Mouse (Mus musculus): ENCODE measurements at regions not wholly inside any gene's neighbourhood (a gene's known extent, or its start where the extent isn't known, plus 50 kb on each side); places are given as distances from the start of the nearest gene placed in this dataset.
"Not testable (repeated sequence)": the region's sequence is repeated elsewhere in the genome, so short reads cannot be mapped to it uniquely, and the experiment has no call there.

DNA sequence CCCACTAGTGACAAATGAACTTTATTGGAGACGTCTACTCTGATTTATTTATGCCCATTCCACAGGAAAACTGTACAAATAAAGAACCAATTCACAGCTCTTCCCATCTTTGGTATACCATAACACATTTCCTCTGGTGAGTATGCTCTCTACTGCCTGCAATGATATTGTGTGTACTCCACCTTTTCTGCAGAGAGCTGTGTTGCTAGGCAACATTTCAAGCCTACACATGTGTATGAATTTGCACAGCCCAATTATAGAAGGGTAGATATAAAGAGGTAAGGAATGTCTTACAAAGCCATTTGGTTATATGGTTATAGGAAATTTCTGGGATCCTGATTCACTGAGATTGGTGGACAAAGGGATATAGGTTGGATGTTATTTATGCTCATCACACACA is 227.4 kb downstream of the 4931408C20Rik start:
- in situ Hi-C loops (cut with MboI; ENCODE audit: unreplicated experiment in 2 of 2) = loop anchor here in 1 of 2 experiments (25.0 kb wide), 1 partner anchor 423 kb away; no protein-coding TSS in a partner anchor

- in situ Hi-C loops (cut with MboI; ENCODE audit: unreplicated experiment in 2 of 2) = no loop called here
Measured at GRCm38 (mm10) chr1:26426383-26426782, 260.9 kb downstream of the 4931408C20Rik start.

GRCm38 (mm10) chr1:26387938-26388897 is 299.0 kb downstream of the 4931408C20Rik start:
- in situ Hi-C loops (cut with MboI; ENCODE audit: unreplicated experiment in 2 of 2) = no loop called here

DNA sequence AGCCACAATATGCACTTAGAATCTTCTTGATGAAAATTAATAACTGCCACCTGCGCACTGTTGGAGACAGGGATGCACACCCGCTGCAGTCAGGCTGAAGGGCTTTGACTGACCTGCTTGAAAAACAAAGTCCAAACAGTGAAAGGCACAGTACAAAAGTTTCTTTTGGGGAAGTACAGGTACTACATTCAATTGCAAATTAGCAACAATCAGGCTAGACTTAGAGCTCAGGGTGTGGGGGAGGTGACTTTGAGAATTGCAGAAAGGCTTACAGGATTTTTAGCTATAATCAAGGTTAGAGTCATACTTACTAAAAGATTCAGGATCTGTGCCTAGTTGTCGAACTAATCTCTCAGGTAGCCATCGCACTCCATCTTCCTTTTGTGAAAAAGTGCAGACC is 346.7 kb downstream of the 4931408C20Rik start:
- in situ Hi-C loops (cut with MboI; ENCODE audit: unreplicated experiment in 2 of 2) = no loop called here

DNA sequence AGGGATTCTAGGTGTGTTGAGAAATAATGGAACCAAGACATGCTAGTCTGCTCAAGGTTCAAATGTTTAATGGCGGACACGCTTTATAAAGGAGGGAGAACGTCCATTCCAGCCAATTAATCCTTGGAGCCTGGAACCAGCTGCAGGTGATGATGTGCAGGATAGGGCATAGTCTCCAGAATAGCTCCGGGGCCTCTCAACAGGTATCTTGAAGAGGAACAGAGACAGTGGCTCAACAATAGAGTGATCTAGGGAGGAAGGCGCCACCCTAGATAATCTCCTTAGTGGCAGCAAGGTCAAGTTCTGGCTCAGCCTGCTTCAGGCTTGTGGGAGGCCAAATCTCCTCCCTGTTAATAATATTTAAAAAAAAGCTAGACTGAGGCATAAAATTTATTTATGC is 347.4 kb downstream of the 4931408C20Rik start:
- in situ Hi-C loops (cut with MboI; ENCODE audit: unreplicated experiment in 2 of 2) = not testable (repeated sequence)

DNA sequence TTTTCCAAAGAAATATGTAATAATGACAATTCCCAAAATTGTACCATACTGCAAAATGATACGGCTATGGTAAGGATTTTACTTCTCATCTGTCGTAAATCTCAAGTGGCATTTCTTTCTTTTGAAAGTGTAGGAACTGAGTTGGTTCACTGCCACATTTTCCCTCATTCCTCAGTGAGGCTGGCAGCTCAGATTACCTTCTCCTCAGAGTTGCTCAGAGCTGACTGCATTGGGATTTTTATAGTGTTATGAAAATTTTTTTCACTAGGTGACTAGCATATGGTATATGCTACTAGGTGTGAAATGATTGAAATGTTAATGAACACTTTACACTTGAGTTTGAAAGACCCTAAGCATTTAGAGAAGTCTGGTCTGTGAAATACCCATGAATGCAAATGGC is 397.7 kb downstream of the 4931408C20Rik start:
- in situ Hi-C loops (cut with MboI; ENCODE audit: unreplicated experiment in 2 of 2) = no loop called here

GRCm38 (mm10) chr1:26282885-26283613 is 404.2 kb downstream of the 4931408C20Rik start:
- in situ Hi-C loops (cut with MboI; ENCODE audit: unreplicated experiment in 2 of 2) = no loop called here

DNA sequence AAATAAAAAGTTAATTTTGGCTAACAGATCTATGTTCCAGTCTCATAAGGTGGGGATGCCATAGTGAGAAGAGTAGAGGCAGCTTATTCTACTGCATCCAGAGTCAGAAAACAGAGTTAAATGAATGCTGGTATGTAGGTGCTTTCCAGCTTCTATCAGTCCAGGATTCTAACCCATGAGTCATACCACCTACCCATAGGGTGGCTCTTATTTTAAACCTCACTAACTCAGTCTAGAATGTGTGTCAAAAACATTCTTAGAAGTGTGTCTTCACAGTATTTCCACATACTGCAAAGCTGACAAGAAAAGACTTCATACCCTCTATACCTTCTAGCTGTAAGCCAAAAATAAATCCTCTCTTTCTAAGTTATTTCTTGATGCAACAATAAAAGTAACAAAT is 410.7 kb downstream of the 4931408C20Rik start:
- in situ Hi-C loops (cut with MboI; ENCODE audit: unreplicated experiment in 2 of 2) = no loop called here

DNA sequence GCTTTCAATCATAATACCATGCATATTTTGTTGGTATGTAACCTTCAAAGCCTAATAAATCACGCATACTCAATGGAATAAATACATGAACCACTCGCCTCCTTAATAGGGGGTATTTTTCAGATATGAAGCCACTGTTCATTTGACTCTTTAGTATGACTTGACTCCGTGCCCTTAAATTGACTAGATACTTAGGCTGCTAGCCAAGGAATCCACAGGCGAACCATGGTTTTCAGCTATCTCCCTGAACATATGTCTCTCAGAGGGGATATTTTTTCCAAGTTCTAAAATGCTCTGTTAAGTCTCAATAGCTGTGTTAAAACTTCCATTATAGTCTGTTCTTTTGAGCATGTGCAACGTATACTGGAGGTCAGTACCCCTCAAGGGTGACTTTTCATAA is 413.8 kb upstream of the Adgrb3 start:
- in situ Hi-C loops (cut with MboI; ENCODE audit: unreplicated experiment in 2 of 2) = loop anchor here (10.0 to 25.0 kb wide), 2 partner anchors 159 to 181 kb away; no protein-coding TSS in a partner anchor

DNA sequence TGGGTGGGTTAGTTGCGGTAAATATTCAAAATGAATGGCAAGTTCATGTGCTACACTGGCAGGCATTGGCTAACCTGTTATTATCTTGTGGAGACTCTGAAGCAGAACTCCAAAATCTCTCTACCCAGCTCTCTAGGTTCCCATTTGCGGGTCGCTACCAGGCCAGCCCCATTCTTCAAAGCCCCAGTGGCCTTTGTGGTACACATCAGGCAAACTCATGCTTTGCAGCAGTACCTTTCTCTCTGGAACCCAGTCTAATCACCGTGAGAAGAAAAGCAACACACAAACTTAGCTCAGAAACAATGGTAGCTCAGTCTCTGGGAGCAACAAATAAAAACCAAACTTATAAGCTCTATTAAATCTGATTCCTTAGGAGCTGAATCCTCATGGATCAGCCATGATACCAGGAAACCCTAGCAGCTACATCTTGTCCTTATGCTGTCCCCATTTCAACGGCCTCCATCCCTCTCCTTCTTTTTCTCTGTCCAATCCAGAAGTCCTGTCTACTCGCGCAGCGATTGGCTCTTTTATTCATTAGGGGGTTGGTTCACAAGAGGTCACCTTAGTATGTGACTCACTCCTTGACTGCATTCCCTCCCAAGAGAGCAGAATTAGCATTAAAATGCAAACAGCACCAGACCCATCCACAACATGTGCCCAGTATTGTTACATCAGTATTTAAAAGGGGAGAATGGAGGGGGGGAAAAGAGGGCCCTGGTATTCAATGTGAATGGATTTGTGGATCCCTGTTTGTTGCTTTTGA is 400.0 kb upstream of the Adgrb3 start:
- in situ Hi-C loops (cut with MboI; ENCODE audit: unreplicated experiment in 2 of 2) = loop anchor here in 1 of 2 experiments (25.0 kb wide), 1 partner anchor 167 kb away; no protein-coding TSS in a partner anchor

DNA sequence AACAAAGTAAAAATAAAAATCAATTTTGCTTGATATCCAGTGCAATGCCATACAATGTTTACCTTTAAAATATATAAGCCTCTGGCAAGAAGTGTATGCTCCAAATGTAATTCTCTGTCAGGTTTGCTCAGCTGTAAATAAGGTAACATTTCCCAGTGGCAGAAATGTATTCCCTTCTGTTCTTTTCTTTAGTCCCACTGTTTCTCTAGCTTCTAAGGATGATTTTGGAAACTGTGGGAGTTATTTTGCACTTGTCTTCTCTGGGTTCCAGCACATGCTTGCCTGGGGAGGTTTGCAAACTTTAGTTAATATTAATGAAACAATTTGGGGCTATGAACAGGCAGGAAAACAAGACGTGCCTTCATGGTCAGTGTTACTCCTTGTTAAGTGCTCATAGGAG is 374.9 kb upstream of the Adgrb3 start:
- in situ Hi-C loops (cut with MboI; ENCODE audit: unreplicated experiment in 2 of 2) = no loop called here

All from v-Abl transformed pro-B cells (cell line).